Mouse (Mus musculus) embryonic facial prominence, embryonic 13.5 days (tissue): Measurements from ENCODE around the gene Srsf12. TPM values are rescaled to one million over a fixed set of nuclear protein-coding genes. Genes with fewer than 3 reads are reported as not detected.

Experiments used
- polyA plus RNA-seq: library from polyadenylated mRNA; unstranded; fragments of >200 nt; fragmentation: Nextera tagmentation; extraction: Ambion mirVana; gene quantifications from 2 replicates; pipeline ENCODE4 v1.2.1, GENCODE M21; 2015

Gene Srsf12
- polyA plus RNA-seq, 1 experiment from 2014 or later = 18.8 TPM

Other genes starting within 250 kb of the Srsf12 start
- 8.2 and 9.9 TPM in 2 replicates for gene Rragd, start 226.0 kb upstream of the Srsf12 start, polyA plus RNA-seq
- 34.1 and 35.2 TPM in 2 replicates for gene Ube2j1, start 177.6 kb upstream of the Srsf12 start, polyA plus RNA-seq
- gene Gabrr2, start 146.0 kb upstream of the Srsf12 start, polyA plus RNA-seq = 0.32 and 0.33 TPM in 2 replicates
- gene Gabrr1, start 76.5 kb upstream of the Srsf12 start, polyA plus RNA-seq = 0.18 TPM in 1 of 2 replicates, not detected in the other
- 1.5 and 2.4 TPM in 2 replicates for gene Pm20d2, start 19.3 kb upstream of the Srsf12 start, polyA plus RNA-seq
- 103 and 118 TPM in 2 replicates for gene Pnrc1, start 81.2 kb downstream of the Srsf12 start, polyA plus RNA-seq
- gene Rngtt, start 101.3 kb downstream of the Srsf12 start, polyA plus RNA-seq = 30.8 and 32.3 TPM in 2 replicates